Mouse (Mus musculus) thymus, adult 2 months (tissue): ENCODE data around the gene Tcl1b4. TPM values are rescaled to one million over a fixed set of nuclear protein-coding genes. Genes with fewer than 3 reads are reported as not detected.

Experiments used
- DNase-seq: peaks from one replicate; pipeline ENCODE4 v3.0.0; 2021
- H3K27ac ChIP-seq: fragments of 200-500 bp; 2 replicates; pipeline ENCODE4 v1.5.1; 2012; ENCODE audit warnings: low read length, control low read depth; ENCODE audit not compliant: control insufficient read depth, insufficient read depth
- H3K27me3 ChIP-seq: fragments of 200-500 bp; 2 replicates; pipeline ENCODE4 v1.6.1; 2012; ENCODE audit warnings: mild to moderate bottlenecking, low read length, moderate library complexity, mixed read lengths; ENCODE audit not compliant: control insufficient read depth, insufficient read depth
- H3K36me3 ChIP-seq: fragments of 200-500 bp; 2 replicates; pipeline ENCODE4 v1.6.1; 2012; ENCODE audit warnings: mild to moderate bottlenecking, low read length, moderate library complexity; ENCODE audit not compliant: control insufficient read depth, insufficient read depth
- H3K4me1 ChIP-seq: fragments of 200-500 bp; replicated peaks from 2 replicates; pipeline ENCODE4 v1.6.1; 2012; ENCODE audit warnings: low read length; ENCODE audit not compliant: control insufficient read depth, insufficient read depth
- H3K4me3 ChIP-seq: fragments of 200-500 bp; 2 replicates; pipeline ENCODE4 v1.5.1; 2012; ENCODE audit warnings: mild to moderate bottlenecking, low read length, control low read depth, moderate library complexity; ENCODE audit not compliant: control insufficient read depth, insufficient read depth
- CTCF ChIP-seq: fragments of 200-500 bp; IDR thresholded peaks from 2 replicates; pipeline ENCODE4 v1.5.1; 2012; ENCODE audit warnings: mild to moderate bottlenecking, control low read depth, low read length, moderate library complexity, borderline replicate concordance; ENCODE audit not compliant: control insufficient read depth, poor library complexity, insufficient read depth; ENCODE audit errors: extremely low read depth
- POLR2A ChIP-seq: fragments of 200-500 bp; IDR thresholded peaks from 2 replicates; pipeline ENCODE4 v1.6.1; 2012; ENCODE audit warnings: mild to moderate bottlenecking, low read length, control low read depth, moderate library complexity; ENCODE audit not compliant: control insufficient read depth, poor library complexity, insufficient read depth; ENCODE audit errors: extremely low read depth
- WGBS: fragments of 180-500 bp; shearing (Covaris S2); methylation state at CpG from one replicate; pipeline ENCODE4 v1.1.7; 2018; 5-methylcytosine and 5-hydroxymethylcytosine counted together
- polyA plus RNA-seq: library from polyadenylated mRNA; depleted of rRNA; stranded (reverse); fragments of >200 nt; gene quantifications from 2 replicates; pipeline ENCODE4 v1.2.3, GENCODE M21; 2012

Gene Tcl1b4
- polyA plus RNA-seq, 1 experiment, result not detected

- no peak within 1 kb of the TSS for H3K4me3 ChIP-seq
- no peak within 1 kb of the TSS for H3K27ac ChIP-seq
- DNase-seq, result no peak
- WGBS, result 94% methylated on average over 22 of the region's 22 CpGs
- no peaks in the 10 kb centered on the region for H3K36me3 ChIP-seq
- no peaks in the 10 kb centered on the region for H3K4me1 ChIP-seq
- TF ChIP-seq CTCF, result no peak
- no peak for TF ChIP-seq POLR2A
- no peaks in the 10 kb centered on the region for H3K27me3 ChIP-seq
Observed at GRCm38 (mm10) chr12:105222601-105223319, 21.0 kb downstream of the Tcl1b4 start, which contains the start of gene Tcl1. Tcl1 (minus strand) TSS chr12:105222793.

DNA sequence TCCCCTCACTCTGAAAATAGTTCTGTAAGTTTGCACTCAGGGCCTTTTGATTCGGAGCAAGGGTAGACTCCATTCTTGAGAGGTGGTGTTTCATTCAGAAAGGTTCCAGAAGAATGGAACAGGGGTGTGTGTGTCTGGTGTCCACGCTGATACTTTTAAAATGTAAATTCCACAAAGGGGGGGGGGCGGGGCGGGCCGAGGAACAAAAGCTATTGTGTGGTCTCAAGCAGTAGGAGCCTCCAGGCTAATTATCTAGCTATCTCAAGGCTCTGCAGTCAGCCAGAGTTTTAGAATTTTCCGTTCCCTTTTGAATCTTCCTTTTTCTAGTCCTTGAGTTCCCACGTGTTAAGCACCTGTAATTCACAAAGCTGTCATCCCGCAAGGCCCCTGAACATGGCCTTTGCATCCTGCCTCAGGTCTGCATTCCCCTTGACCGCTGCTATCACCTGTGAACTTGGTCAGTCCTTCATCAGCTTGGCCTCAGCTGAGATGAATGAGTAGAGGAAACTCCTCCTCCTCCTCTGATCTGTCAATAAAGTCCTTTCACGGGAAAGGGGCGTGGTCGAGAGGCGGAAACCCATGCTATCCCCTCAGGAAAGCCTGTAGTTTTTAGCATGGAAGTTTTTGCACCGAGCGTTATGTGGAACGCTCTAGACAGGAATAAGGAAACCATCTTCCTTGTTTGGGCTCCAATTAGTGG is 23.0 kb downstream of the Tcl1b4 start:
- no peak for DNase-seq
- no peaks in the 10 kb centered on the region for H3K36me3 ChIP-seq
- 70% methylated on average over 16 of the region's 16 CpGs for WGBS
- H3K27me3 ChIP-seq, result no peaks in the 10 kb centered on the region
- no peaks in the 10 kb centered on the region for H3K4me1 ChIP-seq
- no peak overlapping the region for H3K4me3 ChIP-seq
- TF ChIP-seq CTCF (no peak), POLR2A (no peak)
- no peak overlapping the region for H3K27ac ChIP-seq

DNA sequence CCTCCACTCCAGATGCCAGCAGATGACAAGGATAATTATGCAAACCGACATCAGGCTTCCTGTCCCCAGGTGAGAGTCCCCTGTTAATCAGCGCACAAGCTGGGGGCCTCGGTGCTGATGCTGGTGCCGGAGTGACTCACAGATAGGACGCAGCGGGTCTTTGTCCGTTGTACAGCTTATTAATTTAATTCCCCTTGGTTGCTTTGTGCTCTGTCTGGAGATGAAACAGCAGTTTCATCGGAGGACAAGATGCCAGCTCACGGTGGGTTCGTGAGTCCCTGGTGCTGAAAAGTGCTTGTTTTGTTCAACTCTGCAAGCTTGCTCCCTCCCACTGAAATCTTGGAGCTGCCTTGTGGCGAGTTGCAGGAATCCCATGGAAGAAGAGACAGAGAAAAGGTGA is 32.6 kb downstream of the Tcl1b4 start:
- Histone ChIP-seq H3K4me3 (no peak overlapping the region), H3K27ac (no peak overlapping the region), H3K4me1 (no peaks in the 10 kb centered on the region), H3K27me3 (no peaks in the 10 kb centered on the region), H3K36me3 (no peaks in the 10 kb centered on the region)
- no peak for DNase-seq
- WGBS, result 71% methylated on average over 11 of the region's 11 CpGs
- TF ChIP-seq CTCF (no peak), POLR2A (no peak)

DNA sequence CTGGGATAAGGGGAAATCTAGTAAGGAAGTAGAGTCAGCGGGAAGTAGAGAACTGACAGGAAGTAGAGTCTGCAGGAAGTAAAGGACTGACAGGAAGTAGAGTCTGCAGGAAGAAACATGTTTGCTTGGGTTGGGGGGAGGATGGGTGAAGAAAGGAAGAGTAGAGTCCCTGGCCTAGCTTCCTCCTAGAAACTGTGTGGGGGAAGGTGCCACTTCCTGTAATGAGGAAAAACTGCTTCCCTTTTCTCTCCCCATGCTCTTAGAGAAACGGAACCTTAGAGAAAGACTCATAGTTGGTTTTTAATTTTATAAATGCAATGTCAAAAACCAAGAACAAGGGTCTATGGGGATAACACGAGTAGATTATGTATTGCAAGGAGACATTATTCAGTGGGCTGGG is 33.3 kb downstream of the Tcl1b4 start:
- TF ChIP-seq CTCF (no peak), POLR2A (no peak)
- Histone ChIP-seq H3K4me3 (no peak overlapping the region), H3K27me3 (no peaks in the 10 kb centered on the region), H3K27ac (no peak overlapping the region), H3K4me1 (no peaks in the 10 kb centered on the region), H3K36me3 (no peaks in the 10 kb centered on the region)
- WGBS, result 40% methylated on average over 3 of the region's 3 CpGs
- no peak for DNase-seq

DNA sequence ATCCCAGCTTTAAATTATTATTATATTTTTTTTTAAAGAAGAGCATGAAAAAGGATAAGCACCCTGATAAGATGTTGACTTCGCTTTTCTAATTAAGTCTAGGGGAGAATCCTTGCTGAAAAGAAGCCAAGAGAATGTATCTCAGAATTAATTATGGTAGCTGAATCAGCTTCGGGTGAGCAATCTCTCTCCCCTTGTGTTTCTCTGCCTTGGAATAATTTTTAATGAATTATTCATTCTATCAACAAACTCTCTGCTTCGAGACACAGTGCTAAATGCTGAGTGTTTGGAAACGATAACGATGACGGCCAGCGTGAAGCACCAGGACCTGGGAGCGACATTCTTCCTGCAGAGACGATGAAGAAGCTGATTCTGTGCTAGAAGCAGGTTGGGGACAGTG is 37.3 kb downstream of the Tcl1b4 start:
- Histone ChIP-seq H3K27me3 (no peaks in the 10 kb centered on the region), H3K4me3 (no peak overlapping the region), H3K36me3 (no peaks in the 10 kb centered on the region), H3K27ac (no peak overlapping the region), H3K4me1 (no peaks in the 10 kb centered on the region)
- 93% methylated on average over 9 of the region's 9 CpGs for WGBS
- DNase-seq, result no peak
- no peak for TF ChIP-seq POLR2A
- TF ChIP-seq CTCF, result no peak

DNA sequence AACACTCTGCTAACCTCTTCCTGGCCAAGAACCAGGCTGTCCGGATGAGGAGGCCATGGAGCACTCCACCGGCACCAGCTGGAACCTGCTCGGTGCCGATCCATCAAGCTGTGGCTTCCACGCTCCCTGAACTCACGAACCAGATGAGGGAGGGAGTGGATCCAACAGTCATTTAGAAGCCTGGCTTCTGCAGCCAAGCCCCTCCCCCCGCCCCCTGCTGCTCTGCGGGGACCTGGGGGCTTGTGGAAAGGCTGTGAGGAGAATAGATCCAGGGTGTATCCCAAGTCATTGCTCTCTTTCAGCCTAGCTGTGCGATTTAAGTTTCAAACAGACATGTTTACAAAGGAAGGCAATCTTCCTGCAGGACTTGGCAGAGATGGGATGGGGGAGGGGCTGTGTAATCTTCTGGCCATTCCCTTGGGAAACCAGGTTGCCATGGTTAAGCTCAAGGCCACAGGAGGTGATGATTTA is 47.0 kb downstream of the Tcl1b4 start:
- 17% methylated on average over 9 of the region's 9 CpGs for WGBS
- Histone ChIP-seq H3K4me1 (no peaks in the 10 kb centered on the region), H3K4me3 (no peak overlapping the region), H3K27me3 (no peaks in the 10 kb centered on the region), H3K36me3 (no peaks in the 10 kb centered on the region), H3K27ac (no peak overlapping the region)
- no peak for DNase-seq
- TF ChIP-seq CTCF (no peak), POLR2A (no peak)
